ENCODE assay signal across 8 mouse cellular contexts in genomic region chr3:102023829-102024228, GRCm38 (mm10). TPM values are rescaled to one million over a fixed set of nuclear protein-coding genes. Genes with fewer than 3 reads are reported as not detected.
DNase-seq lines count a peak whose midpoint lies in the region; ATAC-seq and TF ChIP-seq lines count a peak whose summit lies in the region.
"Had no signal": no experiment of that assay in that cellular context is flagged by ENCODE, and none has a peak within 500 bp of the region (broad histone marks: within the 10 kb centered on the region; RNA-seq: fewer than 3 reads in every experiment).

No protein-coding gene starts in this region.

- H3K27me3 ChIP-seq in forebrain, embryonic 16.5 days (replicated peaks; ENCODE audit: control insufficient read depth, insufficient read depth, low read length): no peaks in the 10 kb centered on the region
- H3K27me3 ChIP-seq in liver, embryonic 15.5 days: peaks cover 51% of the 10 kb centered on the region

- H3K4me1 ChIP-seq in forebrain, embryonic 16.5 days (replicated peaks; ENCODE audit: control insufficient read depth, insufficient read depth, low read length): peaks cover 21% of the 10 kb centered on the region
- no peaks in the 10 kb centered on the region for H3K4me1 ChIP-seq in liver, embryonic 15.5 days (replicated peaks)

- H3K9ac ChIP-seq in forebrain, embryonic 16.5 days (replicated peaks; ENCODE audit: low read depth, low read length): peak overlapping the region; percentile 41; the same call in 1 of the 2 replicates
- no peak overlapping the region for H3K9ac ChIP-seq in liver, embryonic 15.5 days

- no peak for TF ChIP-seq CTCF in layer of hippocampus, adult 2 months (conservative IDR thresholded peaks at IDR 0.05)

- H3K4me2 ChIP-seq in forebrain, embryonic 16.5 days (ENCODE audit: low read length): peak overlapping the region; percentile 58
- H3K4me2 ChIP-seq in liver, embryonic 15.5 days: peak overlapping the region; percentile 51; the same call in 1 of the 2 replicates

- H3K4me3 ChIP-seq in forebrain, embryonic 16.5 days (replicated peaks; ENCODE audit: low read length): peak overlapping the region; percentile 32
- no peak overlapping the region for H3K4me3 ChIP-seq in liver, embryonic 15.5 days (replicated peaks)
- H3K4me3 ChIP-seq in layer of hippocampus, adult 2 months: no peak overlapping the region

- no peaks in the 10 kb centered on the region for H3K36me3 ChIP-seq in forebrain, embryonic 16.5 days (ENCODE audit: control insufficient read depth, insufficient read depth)
- no peaks in the 10 kb centered on the region for H3K36me3 ChIP-seq in liver, embryonic 15.5 days (replicated peaks)

- DNase-seq in retina, postnatal 1 day: peak; percentile 39
- no peak for DNase-seq in retina, embryonic 14.5 days (ENCODE audit: low spot score)
- no peak for DNase-seq in layer of hippocampus, adult 2 months (ENCODE audit: low spot score in 2 of 2)
- no peak for DNase-seq in T-cell, adult 2 months (ENCODE audit: low spot score)
- DNase-seq in B cell, adult 2 months: no peak
- DNase-seq: lung, adult 2 months had no signal

- no peaks in the 10 kb centered on the region for H3K9me3 ChIP-seq in forebrain, embryonic 16.5 days (ENCODE audit: control insufficient read depth, low read length)
- H3K9me3 ChIP-seq in liver, embryonic 15.5 days (replicated peaks): no peaks in the 10 kb centered on the region

- WGBS in forebrain, embryonic 16.5 days: 9% methylated on average over 5 of the region's 5 CpGs
- 6% methylated on average over 5 of the region's 5 CpGs for WGBS in liver, embryonic 15.5 days (ENCODE audit: insufficient replicate concordance)

- no peak overlapping the region for H3K27ac ChIP-seq in forebrain, embryonic 16.5 days (ENCODE audit: low read length)
- no peak overlapping the region for H3K27ac ChIP-seq in liver, embryonic 15.5 days (replicated peaks)
- H3K27ac ChIP-seq in layer of hippocampus, adult 2 months: no peak overlapping the region

- ATAC-seq in forebrain, embryonic 16.5 days: peak; percentile 8; the same call in 1 of the 2 replicates
- no peak for ATAC-seq in liver, embryonic 15.5 days (ENCODE audit: insufficient read depth)

RNA-seq across cellular contexts. Expression of gene Nhlh2, which starts 14.0 kb away (rescaled TPM):
- polyA plus RNA-seq in forebrain, embryonic 16.5 days (2015; fragmentation: Nextera tagmentation; extraction: Ambion mirVana): 19.0 and 19.6 TPM in 2 replicates
- polyA plus RNA-seq in liver, embryonic 15.5 days (2015; fragmentation: Nextera tagmentation; extraction: Ambion mirVana): not detected in 2 replicates
- total RNA-seq in layer of hippocampus, adult 2 months (2021): 1 to 10 TPM; 1.3 to 1.8 TPM
- polyA plus RNA-seq: lung, adult 2 months had no signal

Comparison
In these comparisons a context has a peak if more than half of its experiments do, and no peak if none do; other contexts are left out.
1. RNA of gene Nhlh2, which starts 14.0 kb away (polyA plus RNA-seq): 19.0 to 19.6 TPM in forebrain, embryonic 16.5 days; not detected in liver, embryonic 15.5 days; every median in the first group is over 10 times any median in the second.